Mouse (Mus musculus) cortical plate, adult 2 months (tissue): ENCODE measurements around the gene Micu1. TPM values are rescaled to one million over a fixed set of nuclear protein-coding genes. Genes with fewer than 3 reads are reported as not detected.

Source experiments
- H3K27ac ChIP-seq: fragments of 200-500 bp; 2 replicates; pipeline ENCODE4 v1.5.1; 2012; ENCODE audit warnings: low read length, control low read depth, inconsistent platforms; ENCODE audit not compliant: insufficient read depth
- H3K4me1 ChIP-seq: fragments of 200-500 bp; 2 replicates; pipeline ENCODE4 v1.6.1; 2011; ENCODE audit warnings: low read length; ENCODE audit not compliant: control insufficient read depth, insufficient read depth
- H3K4me3 ChIP-seq: fragments of 200-500 bp; 2 replicates; pipeline ENCODE4 v1.5.1; 2011; ENCODE audit warnings: mild to moderate bottlenecking, low read length, control low read depth; ENCODE audit not compliant: insufficient read depth
- CTCF ChIP-seq: fragments of 200-500 bp; IDR thresholded peaks from 2 replicates; pipeline ENCODE4 v1.5.1; 2011; ENCODE audit warnings: mild to moderate bottlenecking, control low read depth, low read length; ENCODE audit not compliant: insufficient read depth; ENCODE audit errors: extremely low read depth
- POLR2A ChIP-seq: fragments of 200-500 bp; IDR thresholded peaks from 2 replicates; pipeline ENCODE4 v1.6.1; 2011; ENCODE audit warnings: mild to moderate bottlenecking, low read length, control low read depth; ENCODE audit not compliant: insufficient read depth; ENCODE audit errors: extremely low read depth
- polyA plus RNA-seq: library from polyadenylated mRNA; depleted of rRNA; stranded (reverse); fragments of >200 nt; gene quantifications from 2 replicates; pipeline ENCODE4 v1.2.3, GENCODE M21; 2012

Gene Micu1
- polyA plus RNA-seq, 1 experiment = 144 TPM

DNA sequence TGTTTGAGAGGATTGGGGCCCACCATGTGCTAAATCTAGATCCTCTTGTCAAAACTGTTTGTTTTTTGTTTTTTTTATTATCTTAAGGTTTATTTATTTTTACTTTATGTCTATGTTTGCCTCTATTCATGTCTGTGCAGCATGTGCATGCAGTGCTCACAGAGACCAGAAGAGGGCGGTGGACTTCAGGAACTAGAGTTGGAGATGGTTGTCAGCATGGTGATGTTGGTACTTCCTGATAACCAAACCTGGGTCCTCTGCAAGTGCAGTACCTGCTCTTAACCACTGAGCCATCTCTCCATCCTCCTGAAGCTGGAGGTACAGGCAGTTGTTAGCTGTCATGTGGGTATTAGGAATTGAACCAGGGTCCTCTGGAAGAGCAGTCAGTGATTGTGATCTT lies 8.0 kb downstream of the Micu1 start:
- H3K4me3 ChIP-seq = no peak overlapping the region
- H3K27ac ChIP-seq = no peak overlapping the region
- no peaks in the 10 kb centered on the region for H3K4me1 ChIP-seq
- TF ChIP-seq CTCF (0 out of 2 replicates have a peak, but pooled peaks have one; percentile 11), POLR2A (no peak)

DNA sequence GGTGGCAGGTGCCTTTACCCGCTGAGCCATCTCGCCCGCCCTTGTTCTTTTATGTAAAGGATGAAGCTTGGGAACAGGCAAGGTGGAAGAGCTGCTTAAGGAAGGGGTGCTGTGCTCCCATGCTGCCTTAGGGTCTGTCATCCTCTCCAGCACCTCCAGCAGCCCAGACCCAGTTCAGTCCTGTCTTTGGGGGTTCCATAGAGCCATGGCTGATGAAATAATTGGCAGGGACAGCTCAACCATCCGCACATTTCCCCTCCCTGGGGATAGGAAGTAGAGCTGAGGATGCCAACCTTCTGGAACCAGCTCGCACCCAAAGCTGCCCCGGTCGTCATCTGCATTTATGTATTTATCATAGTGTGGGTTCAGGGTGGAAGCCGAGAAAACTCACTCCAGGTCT lies 9.8 kb downstream of the Micu1 start:
- no peak for TF ChIP-seq CTCF
- no peak overlapping the region for H3K4me3 ChIP-seq
- H3K27ac ChIP-seq = no peak overlapping the region
- H3K4me1 ChIP-seq = no peaks in the 10 kb centered on the region

DNA sequence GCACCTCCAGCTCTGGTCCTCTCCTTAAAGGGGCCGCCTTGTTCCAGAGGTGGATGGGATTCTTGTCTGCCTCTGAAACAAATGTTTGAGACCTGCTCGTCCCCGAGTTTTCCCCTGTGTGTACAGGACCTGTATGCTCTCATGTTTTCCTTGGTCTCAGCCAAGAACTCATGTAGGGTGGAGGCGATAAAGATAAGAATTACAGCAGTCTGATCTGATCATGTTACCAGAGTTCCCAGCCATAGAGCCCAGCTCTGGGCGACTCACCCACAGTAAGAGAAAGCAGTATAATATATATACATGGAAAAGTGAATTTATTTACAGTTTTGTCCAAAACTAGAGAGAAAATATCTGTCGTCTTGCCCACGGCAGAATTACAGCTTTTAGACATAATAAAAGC lies 17.7 kb downstream of the Micu1 start:
- Histone ChIP-seq H3K4me3 (no peak overlapping the region), H3K27ac (no peak overlapping the region), H3K4me1 (no peaks in the 10 kb centered on the region)
- TF ChIP-seq POLR2A (no peak), CTCF (no peak)

DNA sequence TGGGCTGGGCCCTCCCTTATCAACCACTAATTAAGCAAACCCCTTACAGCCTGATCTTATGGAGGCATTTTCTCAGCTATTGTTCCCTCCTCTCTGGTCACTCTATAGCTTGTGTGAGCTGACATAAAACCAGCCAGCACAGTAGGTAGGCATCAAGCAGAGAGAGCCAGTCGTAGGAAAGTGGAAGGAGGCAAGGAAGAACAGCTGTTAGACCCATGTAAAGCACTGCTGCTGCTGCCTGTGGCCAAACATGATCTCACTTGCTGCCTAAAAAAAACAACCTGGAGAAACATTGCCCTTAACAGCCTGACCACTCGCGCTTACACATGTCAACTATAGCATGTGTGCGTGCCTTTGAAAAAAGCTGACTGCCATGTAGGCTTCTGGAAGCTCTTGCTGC lies 19.3 kb downstream of the Micu1 start:
- no peak overlapping the region for H3K27ac ChIP-seq
- H3K4me3 ChIP-seq = no peak overlapping the region
- no peak for TF ChIP-seq POLR2A
- no peak for TF ChIP-seq CTCF
- H3K4me1 ChIP-seq = no peaks in the 10 kb centered on the region

DNA sequence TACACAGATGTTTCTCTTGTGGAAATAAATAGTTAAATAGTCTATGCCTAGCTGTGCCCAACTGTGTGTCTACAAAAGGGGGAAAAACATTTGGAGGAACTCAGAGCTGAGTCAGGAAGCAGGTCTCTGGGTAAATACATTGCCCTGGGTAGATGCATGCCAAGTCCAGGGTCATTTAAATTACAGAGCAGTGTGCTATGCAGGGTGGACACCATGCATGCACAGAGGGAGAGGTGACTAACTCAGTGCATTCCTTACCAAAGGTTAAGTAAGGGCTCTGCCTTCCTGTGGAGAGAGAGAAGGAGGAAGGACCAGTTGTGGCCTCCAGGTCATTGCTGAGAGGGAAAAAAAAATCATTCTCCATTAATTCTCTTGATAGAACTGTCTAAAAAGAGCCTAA lies 22.4 kb downstream of the Micu1 start:
- Histone ChIP-seq H3K4me3 (no peak overlapping the region), H3K27ac (no peak overlapping the region), H3K4me1 (no peaks in the 10 kb centered on the region)
- no peak for TF ChIP-seq POLR2A

DNA sequence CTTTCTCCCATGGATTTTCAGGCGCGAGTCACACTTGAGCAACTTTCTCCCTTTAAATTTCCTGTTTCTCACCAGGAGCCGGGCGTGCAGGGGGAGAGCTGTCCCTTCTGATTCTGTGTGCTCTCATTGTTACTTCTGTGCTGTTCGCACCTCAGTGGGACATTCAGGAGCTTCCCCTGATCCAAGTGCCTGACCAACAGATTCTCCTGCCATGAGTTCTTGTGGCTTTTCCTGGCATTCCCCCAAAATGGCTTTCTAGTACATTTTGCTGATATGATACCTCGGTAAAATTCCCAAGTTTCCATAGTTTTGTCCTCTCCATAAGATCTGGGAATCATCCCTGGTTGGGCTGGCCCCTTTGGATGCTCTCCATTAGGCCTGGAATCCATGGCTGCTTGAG lies 25.0 kb downstream of the Micu1 start:
- Histone ChIP-seq H3K4me1 (no peaks in the 10 kb centered on the region), H3K27ac (no peak overlapping the region), H3K4me3 (no peak overlapping the region)
- TF ChIP-seq POLR2A = no peak
- TF ChIP-seq CTCF = no peak

DNA sequence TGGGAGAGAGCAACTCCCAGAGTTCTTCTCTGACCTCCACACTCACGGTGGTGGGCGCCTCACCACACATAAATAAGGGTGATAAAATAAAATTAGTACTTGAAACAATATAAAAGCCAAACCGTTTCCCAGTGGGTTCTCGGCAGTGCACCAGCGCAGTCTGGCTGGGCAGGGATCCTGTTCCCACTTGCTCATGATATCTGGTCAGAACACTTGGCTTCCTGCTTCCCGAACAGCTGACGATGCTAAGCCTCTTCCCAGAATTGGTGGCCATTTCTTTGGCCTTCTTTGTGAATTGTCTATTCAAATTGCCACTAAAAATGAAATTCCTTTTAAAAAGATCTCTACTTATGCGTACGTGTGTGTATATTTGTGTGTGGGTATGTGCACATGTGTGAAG lies 27.0 kb downstream of the Micu1 start:
- TF ChIP-seq POLR2A (no peak), CTCF (no peak)
- Histone ChIP-seq H3K4me1 (no peaks in the 10 kb centered on the region), H3K27ac (no peak overlapping the region), H3K4me3 (no peak overlapping the region)

DNA sequence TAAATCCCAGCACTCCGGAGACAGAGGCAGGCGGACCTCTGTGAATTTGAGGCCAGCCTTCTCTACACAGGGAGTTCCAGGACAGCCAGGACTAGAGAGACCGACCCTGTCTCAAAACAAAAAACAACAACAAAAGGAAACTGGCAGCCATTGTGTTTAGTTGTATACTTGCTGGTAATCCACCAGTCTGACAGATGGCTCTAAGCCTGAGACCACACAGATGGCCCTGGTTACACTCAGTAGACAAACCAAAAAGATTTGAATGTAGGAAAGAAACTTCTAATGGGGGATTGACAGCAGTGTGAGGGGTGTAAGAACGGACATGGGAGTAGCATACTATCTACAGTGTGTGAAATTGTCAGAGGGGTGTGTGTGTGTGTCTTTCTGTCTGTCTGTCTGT lies 27.6 kb downstream of the Micu1 start:
- no peak overlapping the region for H3K27ac ChIP-seq
- no peaks in the 10 kb centered on the region for H3K4me1 ChIP-seq
- TF ChIP-seq CTCF (no peak), POLR2A (no peak)
- no peak overlapping the region for H3K4me3 ChIP-seq

DNA sequence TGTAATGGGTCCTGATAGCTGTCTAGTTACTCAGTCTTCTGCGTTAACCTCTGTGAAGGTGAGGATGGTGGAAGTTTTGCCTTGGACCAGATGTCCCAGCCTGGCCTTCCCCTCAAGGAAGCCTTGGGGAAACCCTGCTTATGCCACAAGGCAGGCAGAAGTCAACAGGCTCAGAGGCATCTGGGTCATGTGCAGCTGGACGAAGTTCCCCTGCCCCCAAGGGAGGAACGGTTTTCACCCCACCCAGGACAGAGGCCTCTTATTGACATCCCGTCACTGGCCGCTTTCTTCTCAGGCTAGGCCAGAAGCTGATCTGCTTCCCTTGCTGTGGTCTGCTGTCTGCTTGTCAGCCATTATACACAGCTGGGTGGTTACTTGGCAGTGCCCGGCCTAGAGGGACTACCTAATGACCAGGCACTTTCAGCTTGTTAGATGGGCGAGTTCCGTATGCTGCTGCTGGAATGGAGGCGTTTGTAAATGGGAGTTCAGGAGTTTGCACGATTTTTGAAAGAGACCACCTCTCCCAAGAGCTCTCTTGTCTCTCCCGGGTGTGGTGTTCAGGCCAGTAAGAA lies 33.8 kb downstream of the Micu1 start:
- TF ChIP-seq POLR2A (no peak), CTCF (no peak)
- Histone ChIP-seq H3K4me1 (no peaks in the 10 kb centered on the region), H3K27ac (no peak overlapping the region), H3K4me3 (no peak overlapping the region)

DNA sequence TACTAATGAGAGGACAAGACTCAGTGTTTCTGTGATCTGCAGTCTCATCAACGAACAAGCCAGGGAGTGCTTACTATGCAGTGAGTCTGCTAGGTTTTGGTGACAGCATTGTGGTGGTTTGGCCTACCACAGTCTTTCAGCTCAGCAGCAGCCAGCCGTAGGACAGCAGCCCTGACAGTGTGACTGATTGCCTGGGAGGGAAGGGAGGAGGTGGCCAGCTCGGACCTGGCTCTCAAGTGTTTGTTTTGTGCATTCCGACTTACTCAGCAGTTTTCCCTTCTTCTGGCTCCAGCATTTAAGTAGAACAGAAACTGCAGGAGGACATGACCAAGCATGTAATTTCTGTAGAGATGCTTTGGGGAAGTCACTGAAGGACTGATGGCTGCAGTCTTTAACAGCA lies 39.2 kb downstream of the Micu1 start:
- no peak overlapping the region for H3K27ac ChIP-seq
- no peak overlapping the region for H3K4me3 ChIP-seq
- no peaks in the 10 kb centered on the region for H3K4me1 ChIP-seq
- no peak for TF ChIP-seq CTCF
- TF ChIP-seq POLR2A = no peak

DNA sequence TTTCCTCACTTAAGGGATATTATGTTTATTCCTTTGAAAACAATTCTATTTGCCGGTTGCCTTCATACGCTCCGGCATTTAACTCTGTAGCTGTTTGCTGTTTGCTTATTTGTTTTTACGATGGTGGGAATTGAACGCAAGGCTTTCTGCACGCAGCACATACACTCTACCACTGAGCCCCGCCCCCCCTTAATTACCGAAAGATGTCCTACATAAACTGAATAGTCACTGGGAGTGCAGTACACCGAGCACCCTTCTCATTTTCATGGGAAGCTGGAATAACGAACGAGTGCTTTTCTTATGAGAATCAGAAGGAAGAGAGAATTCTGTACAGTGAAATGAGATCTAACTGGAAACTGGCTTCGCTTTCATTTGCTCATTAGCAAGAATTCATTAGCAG lies 41.1 kb downstream of the Micu1 start:
- Histone ChIP-seq H3K4me3 (no peak overlapping the region), H3K27ac (no peak overlapping the region), H3K4me1 (no peaks in the 10 kb centered on the region)
- no peak for TF ChIP-seq POLR2A
- TF ChIP-seq CTCF = no peak
